Mouse (Mus musculus): ENCODE measurements around the gene Tnks1bp1. TPM values are rescaled to one million over a fixed set of nuclear protein-coding genes. Genes with fewer than 3 reads are reported as not detected.
A peak's percentile ranks its signal among the peaks of the same experiment; 100 is the strongest.

Gene Tnks1bp1
- polyA plus RNA-seq, 1 experiment, result 46.9 TPM

DNA sequence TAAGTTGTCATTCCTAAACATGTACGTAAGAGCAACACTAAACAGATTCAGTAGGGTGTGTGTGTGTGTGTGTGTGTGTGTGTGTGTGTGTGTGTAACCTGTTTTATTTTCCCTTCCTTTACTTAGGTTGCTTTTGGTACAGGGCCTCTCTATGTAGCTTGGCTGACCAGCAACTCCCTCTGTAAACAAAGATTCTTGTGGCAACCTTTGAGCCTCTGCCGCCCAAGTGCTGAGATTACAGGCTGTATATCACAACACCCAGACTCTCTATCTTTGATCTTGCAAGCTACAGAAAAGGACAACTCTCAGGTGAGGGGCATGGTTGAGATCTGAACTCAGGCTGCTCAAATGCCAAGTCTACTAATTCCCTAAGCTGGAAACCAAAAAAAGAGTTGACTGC lies 38.6 kb upstream of the Tnks1bp1 start:
- Histone ChIP-seq H3K4me3 (ENCODE audit: insufficient read depth, low read depth, low read length) (no peak overlapping the region), H3K4me1 (ENCODE audit: control insufficient read depth, insufficient read depth, low read length) (no peaks in the 10 kb centered on the region), H3K27me3 (replicated peaks; ENCODE audit: control insufficient read depth, insufficient read depth, low read length) (no peaks in the 10 kb centered on the region), H3K36me3 (ENCODE audit: control insufficient read depth, insufficient read depth, low read length) (no peaks in the 10 kb centered on the region), H3K27ac (ENCODE audit: insufficient read depth, low read depth, low read length) (no peak overlapping the region)
- 81% methylated on average over 2 of the region's 2 CpGs for WGBS
- TF ChIP-seq POLR2A (IDR thresholded peaks at IDR 0.05; ENCODE audit: low read depth, low read length) (no peak), CTCF (conservative IDR thresholded peaks at IDR 0.05; ENCODE audit: insufficient read depth, insufficient read length, low read depth, low read length) (no peak)
- no peak for DNase-seq

DNA sequence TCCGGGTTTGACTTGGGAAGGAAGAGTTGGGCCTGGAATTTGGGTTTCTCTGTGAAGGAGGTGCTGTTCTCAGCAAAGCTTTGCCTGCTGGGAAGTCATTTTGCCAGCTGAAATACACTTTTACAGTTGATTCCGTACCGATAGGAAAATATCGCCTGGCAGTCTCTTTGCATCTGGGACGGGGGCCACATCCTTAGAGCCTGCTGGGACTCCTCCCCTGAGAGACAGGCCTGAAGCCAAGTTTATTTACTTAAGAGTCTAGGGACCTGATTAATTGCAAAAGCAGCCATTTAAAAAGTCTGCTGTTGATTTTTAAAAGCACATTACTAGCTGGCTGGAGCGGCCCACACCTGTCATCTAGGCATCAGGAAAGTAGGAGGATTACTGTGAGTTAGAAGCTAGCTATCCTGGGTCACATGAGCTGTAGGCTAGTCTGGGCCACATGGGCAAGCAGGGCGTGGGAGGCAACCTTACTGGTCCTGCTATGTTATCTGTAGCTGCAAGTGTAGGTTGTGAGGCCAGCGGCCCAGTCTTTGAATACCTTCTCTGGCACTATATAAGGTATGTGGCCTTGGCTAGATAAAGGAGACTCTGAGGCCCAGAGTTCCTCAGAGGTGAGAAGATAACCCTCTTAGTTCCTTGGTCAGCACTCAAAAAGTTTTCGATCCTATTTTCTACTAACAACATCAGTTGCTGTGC lies 35.8 kb upstream of the Tnks1bp1 start:
- Histone ChIP-seq H3K4me1 (ENCODE audit: control insufficient read depth, insufficient read depth, low read length) (no peaks in the 10 kb centered on the region), H3K27me3 (replicated peaks; ENCODE audit: control insufficient read depth, insufficient read depth, low read length) (no peaks in the 10 kb centered on the region), H3K36me3 (ENCODE audit: control insufficient read depth, insufficient read depth, low read length) (no peaks in the 10 kb centered on the region), H3K4me3 (ENCODE audit: insufficient read depth, low read depth, low read length) (no peak overlapping the region), H3K27ac (ENCODE audit: insufficient read depth, low read depth, low read length) (no peak overlapping the region)
- TF ChIP-seq POLR2A (IDR thresholded peaks at IDR 0.05; ENCODE audit: low read depth, low read length) (no peak), CTCF (conservative IDR thresholded peaks at IDR 0.05; ENCODE audit: insufficient read depth, insufficient read length, low read depth, low read length) (no peak)
- DNase-seq, result peak; percentile 20
- 55% methylated on average over 9 of the region's 9 CpGs for WGBS

DNA sequence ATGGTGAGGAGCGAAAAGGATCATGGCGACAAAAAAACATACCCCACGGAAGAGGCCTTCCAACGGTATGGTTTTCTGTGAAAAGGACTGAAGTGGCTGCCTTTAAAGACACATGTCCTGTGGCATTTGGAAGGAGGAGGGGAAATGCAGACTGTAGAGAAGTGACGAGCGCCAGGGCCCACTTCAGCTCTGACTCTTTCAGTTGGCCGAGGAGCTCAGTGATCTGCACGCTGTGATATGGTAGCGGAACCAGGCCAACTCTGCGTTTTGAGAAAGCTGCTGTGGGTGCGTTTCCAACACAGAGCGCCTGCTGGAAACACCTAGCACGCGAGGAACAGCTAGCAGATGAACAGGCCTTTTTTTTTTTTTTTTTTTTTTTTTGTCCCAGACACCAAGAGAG lies 35.1 kb upstream of the Tnks1bp1 start:
- WGBS, result 90% methylated on average over 14 of the region's 14 CpGs
- H3K36me3 ChIP-seq (ENCODE audit: control insufficient read depth, insufficient read depth, low read length), result no peaks in the 10 kb centered on the region
- no peak for DNase-seq
- TF ChIP-seq CTCF (conservative IDR thresholded peaks at IDR 0.05; ENCODE audit: insufficient read depth, insufficient read length, low read depth, low read length) (no peak), POLR2A (IDR thresholded peaks at IDR 0.05; ENCODE audit: low read depth, low read length) (no peak)
- no peak overlapping the region for H3K27ac ChIP-seq (ENCODE audit: insufficient read depth, low read depth, low read length)
- no peak overlapping the region for H3K4me3 ChIP-seq (ENCODE audit: insufficient read depth, low read depth, low read length)
- H3K27me3 ChIP-seq (replicated peaks; ENCODE audit: control insufficient read depth, insufficient read depth, low read length), result no peaks in the 10 kb centered on the region
- no peaks in the 10 kb centered on the region for H3K4me1 ChIP-seq (ENCODE audit: control insufficient read depth, insufficient read depth, low read length)

DNA sequence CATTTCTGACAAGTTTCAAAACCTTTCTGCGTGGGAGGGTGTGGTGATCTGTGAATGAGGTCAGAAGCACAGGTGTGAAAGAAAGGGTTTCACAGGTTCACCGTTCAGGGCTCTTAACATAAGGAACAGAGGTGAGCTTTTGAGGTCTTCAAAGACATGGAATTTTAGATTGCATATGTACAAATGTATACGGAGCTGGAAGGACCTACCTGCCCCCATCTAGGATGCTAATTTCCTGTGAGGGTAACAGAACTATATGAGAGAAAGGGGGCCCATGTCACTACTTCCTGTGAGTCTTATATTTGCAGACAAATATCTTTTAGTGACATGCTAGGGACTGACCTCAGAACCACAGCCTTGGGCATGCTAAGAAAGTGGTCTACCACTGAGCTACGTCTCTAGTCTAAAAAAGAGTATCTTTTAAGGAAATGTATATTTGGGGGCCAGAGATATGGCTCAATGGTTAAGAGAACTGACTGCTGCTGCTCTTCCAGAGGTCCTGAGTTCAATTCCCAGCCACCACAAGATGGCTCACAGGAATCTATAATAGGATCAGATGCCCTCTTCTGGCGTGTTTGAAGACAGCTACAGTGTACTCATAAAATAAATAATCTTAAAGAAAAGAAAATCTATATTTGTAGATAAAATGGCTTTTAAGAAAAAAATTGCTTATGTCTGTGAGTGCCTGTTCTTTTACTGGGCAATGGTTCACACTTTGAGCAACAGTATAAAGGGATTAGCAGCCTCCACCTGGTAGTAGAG lies 33.8 kb upstream of the Tnks1bp1 start:
- no peaks in the 10 kb centered on the region for H3K27me3 ChIP-seq (replicated peaks; ENCODE audit: control insufficient read depth, insufficient read depth, low read length)
- TF ChIP-seq CTCF (conservative IDR thresholded peaks at IDR 0.05; ENCODE audit: insufficient read depth, insufficient read length, low read depth, low read length), result no peak
- no peak for TF ChIP-seq POLR2A (IDR thresholded peaks at IDR 0.05; ENCODE audit: low read depth, low read length)
- no peak overlapping the region for H3K27ac ChIP-seq (ENCODE audit: insufficient read depth, low read depth, low read length)
- no peaks in the 10 kb centered on the region for H3K36me3 ChIP-seq (ENCODE audit: control insufficient read depth, insufficient read depth, low read length)
- no peak for DNase-seq
- 73% methylated on average over 5 of the region's 5 CpGs for WGBS
- H3K4me1 ChIP-seq (ENCODE audit: control insufficient read depth, insufficient read depth, low read length), result no peaks in the 10 kb centered on the region
- no peak overlapping the region for H3K4me3 ChIP-seq (ENCODE audit: insufficient read depth, low read depth, low read length)

DNA sequence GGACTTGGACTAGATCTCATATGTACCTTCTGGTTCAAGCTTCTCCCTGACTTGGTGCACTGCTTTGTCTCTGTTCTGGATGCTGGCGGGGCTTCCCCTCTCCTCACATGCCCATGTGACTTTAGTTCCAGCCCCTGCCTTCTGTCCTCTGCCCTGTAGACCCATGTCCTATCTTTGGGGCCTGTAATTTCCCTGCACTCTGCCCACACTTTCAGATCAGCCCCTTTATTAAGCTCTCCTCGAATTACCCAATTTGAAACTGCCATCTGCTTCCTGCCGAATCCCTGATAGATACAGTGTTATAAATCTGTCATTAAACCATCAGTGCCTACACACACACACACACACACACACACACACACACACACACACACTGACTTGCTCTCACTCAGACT lies 33.2 kb upstream of the Tnks1bp1 start:
- DNase-seq, result no peak

GRCm38 (mm10) chr2:85022043-85022442 lies 25.8 kb upstream of the Tnks1bp1 start:
- H3K36me3 ChIP-seq (ENCODE audit: control insufficient read depth, insufficient read depth, low read length), result no peaks in the 10 kb centered on the region
- peak; percentile 48 for DNase-seq
- peak; percentile 88 for TF ChIP-seq CTCF (conservative IDR thresholded peaks at IDR 0.05; ENCODE audit: insufficient read depth, insufficient read length, low read depth, low read length)
- no peak for TF ChIP-seq POLR2A (IDR thresholded peaks at IDR 0.05; ENCODE audit: low read depth, low read length)
- WGBS, result 23% methylated on average over 4 of the region's 4 CpGs
- H3K27me3 ChIP-seq (replicated peaks; ENCODE audit: control insufficient read depth, insufficient read depth, low read length), result no peaks in the 10 kb centered on the region
- no peak overlapping the region for H3K27ac ChIP-seq (ENCODE audit: insufficient read depth, low read depth, low read length)
- no peaks in the 10 kb centered on the region for H3K4me1 ChIP-seq (ENCODE audit: control insufficient read depth, insufficient read depth, low read length)
- no peak overlapping the region for H3K4me3 ChIP-seq (ENCODE audit: insufficient read depth, low read depth, low read length)

More for the DNA sequence above, 33.2 kb upstream of the Tnks1bp1 start:
- no peaks in the 10 kb centered on the region for H3K4me1 ChIP-seq (ENCODE audit: control insufficient read depth, insufficient read depth, low read length)
- H3K27ac ChIP-seq (ENCODE audit: insufficient read depth, low read depth, low read length), result no peak overlapping the region
- WGBS, result 41% methylated on average over 3 of the region's 3 CpGs
- H3K4me3 ChIP-seq (ENCODE audit: insufficient read depth, low read depth, low read length), result no peak overlapping the region
- TF ChIP-seq CTCF (conservative IDR thresholded peaks at IDR 0.05; ENCODE audit: insufficient read depth, insufficient read length, low read depth, low read length) (no peak), POLR2A (IDR thresholded peaks at IDR 0.05; ENCODE audit: low read depth, low read length) (no peak)
- no peaks in the 10 kb centered on the region for H3K36me3 ChIP-seq (ENCODE audit: control insufficient read depth, insufficient read depth, low read length)
- H3K27me3 ChIP-seq (replicated peaks; ENCODE audit: control insufficient read depth, insufficient read depth, low read length), result no peaks in the 10 kb centered on the region

GRCm38 (mm10) chr2:85026178-85026577 lies 21.6 kb upstream of the Tnks1bp1 start:
- no peak for DNase-seq
- no peak overlapping the region for H3K4me3 ChIP-seq (ENCODE audit: insufficient read depth, low read depth, low read length)
- no peaks in the 10 kb centered on the region for H3K36me3 ChIP-seq (ENCODE audit: control insufficient read depth, insufficient read depth, low read length)
- no peaks in the 10 kb centered on the region for H3K4me1 ChIP-seq (ENCODE audit: control insufficient read depth, insufficient read depth, low read length)
- TF ChIP-seq POLR2A (IDR thresholded peaks at IDR 0.05; ENCODE audit: low read depth, low read length) (no peak), CTCF (conservative IDR thresholded peaks at IDR 0.05; ENCODE audit: insufficient read depth, insufficient read length, low read depth, low read length) (no peak)
- no peaks in the 10 kb centered on the region for H3K27me3 ChIP-seq (replicated peaks; ENCODE audit: control insufficient read depth, insufficient read depth, low read length)
- WGBS, result 75% methylated on average over 3 of the region's 3 CpGs
- no peak overlapping the region for H3K27ac ChIP-seq (ENCODE audit: insufficient read depth, low read depth, low read length)

Data from kidney, adult 2 months (tissue).